Mouse (Mus musculus) ovary, postnatal 14 days (tissue): ENCODE data around the gene Rcbtb2.

Experiments used
- DNase-seq: peaks from one replicate; pipeline ENCODE4 v3.0.0; 2022; ENCODE audit warnings: low spot score

The Rcbtb2 gene

GRCm38 (mm10) chr14:73209262-73209661 lies 86.4 kb downstream of the Rcbtb2 start:
- DNase-seq = no peak

DNA sequence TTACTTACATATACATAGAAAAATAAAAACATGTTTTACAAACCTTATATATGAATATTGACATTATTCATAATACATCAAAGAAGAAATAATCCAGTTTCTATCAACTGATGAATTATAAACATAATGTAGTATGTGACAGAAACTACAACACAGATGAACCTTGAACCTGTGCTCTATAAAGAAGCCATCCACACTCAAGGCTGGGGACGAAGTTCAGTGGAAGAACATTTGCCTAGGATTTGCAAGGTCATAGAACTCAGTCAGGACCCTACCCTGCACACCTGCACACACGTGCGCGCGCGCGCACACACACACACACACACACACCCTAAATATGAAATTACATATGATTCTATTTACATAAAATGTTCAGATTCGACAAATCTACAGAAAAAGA lies 87.4 kb downstream of the Rcbtb2 start:
- DNase-seq = no peak

- DNase-seq = no peak
Observed at GRCm38 (mm10) chr14:73211477-73211876, 88.6 kb downstream of the Rcbtb2 start.

- no peak for DNase-seq
Observed at GRCm38 (mm10) chr14:73217062-73217461, 94.2 kb downstream of the Rcbtb2 start.

- DNase-seq = no peak
Observed at GRCm38 (mm10) chr14:73222316-73222970, 99.6 kb downstream of the Rcbtb2 start.

- no peak for DNase-seq
Observed at GRCm38 (mm10) chr14:73226346-73226745, 103.5 kb downstream of the Rcbtb2 start.

DNA sequence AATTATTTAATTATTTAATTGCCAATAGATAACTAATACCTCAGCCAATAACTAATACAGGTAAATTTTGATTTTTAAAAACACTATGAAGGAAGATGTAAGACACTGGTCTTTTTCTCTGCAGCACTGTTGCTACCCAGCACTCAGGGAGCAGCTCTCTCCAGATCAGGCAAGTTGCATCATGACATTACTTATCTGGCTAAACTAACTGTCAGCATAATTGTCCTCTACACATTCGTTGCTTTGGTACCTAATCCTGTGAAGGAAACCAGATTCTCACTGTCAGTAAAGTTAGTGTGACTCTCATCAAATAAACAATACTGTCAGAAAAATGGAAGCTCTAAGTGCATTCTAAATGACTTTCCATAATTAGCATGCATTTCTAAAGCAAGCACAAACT lies 104.0 kb downstream of the Rcbtb2 start:
- DNase-seq = no peak

- no peak for DNase-seq
Observed at GRCm38 (mm10) chr14:73231286-73231982, 108.6 kb downstream of the Rcbtb2 start.

GRCm38 (mm10) chr14:73234468-73235031 lies 111.7 kb downstream of the Rcbtb2 start:
- no peak for DNase-seq

DNA sequence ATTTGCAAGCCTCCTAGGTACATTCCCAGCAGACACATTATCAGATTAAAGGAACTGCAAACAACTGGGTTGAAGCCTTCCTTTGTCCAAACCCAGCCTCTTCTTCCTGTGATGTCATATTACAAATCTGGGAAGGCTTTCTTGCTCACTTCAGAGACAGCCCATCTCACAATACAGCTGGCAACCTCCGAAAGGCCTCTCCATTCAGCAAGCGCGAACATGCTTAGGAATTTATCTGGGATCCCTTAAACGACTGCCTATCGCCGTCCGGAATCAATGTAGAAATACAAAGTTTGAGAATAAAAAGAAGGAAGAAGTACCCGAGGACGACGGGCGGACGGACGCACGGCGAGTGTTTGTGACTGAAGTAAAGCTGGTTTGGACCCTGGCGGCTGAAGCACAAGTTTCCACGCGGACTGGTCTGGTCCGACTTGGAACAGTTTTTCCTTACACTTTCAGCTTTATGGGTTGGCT lies 115.0 kb downstream of the Rcbtb2 start, which contains the start of gene Lpar6:
TSS of gene Lpar6 (plus strand) at position 48 of the 474 bp plus-strand sequence.
- peak; percentile 46 for DNase-seq

DNA sequence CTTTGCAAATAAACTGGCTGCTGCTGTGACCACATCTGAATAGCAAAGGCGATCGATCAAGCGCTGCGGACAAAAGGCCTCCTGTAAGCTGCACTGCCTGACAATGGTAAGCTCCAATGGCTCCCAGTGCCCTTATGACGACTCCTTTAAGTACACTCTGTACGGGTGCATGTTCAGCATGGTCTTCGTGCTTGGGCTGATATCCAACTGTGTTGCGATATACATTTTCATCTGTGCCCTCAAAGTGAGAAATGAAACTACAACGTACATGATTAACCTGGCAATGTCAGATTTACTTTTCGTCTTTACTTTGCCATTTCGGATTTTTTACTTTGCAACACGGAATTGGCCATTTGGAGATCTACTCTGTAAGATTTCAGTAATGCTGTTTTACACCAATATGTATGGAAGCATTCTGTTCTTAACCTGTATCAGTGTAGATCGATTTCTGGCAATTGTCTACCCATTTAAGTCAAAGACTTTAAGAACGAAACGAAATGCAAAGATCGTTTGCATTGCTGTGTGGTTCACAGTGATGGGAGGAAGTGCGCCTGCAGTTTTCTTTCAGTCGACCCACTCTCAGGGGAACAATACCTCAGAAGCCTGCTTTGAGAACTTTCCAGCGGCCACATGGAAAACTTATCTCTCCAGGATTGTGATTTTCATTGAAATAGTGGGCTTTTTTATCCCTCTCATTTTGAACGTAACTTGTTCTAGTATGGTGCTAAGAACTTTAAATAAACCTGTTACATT lies 115.8 kb downstream of the Rcbtb2 start:
- DNase-seq = no peak

DNA sequence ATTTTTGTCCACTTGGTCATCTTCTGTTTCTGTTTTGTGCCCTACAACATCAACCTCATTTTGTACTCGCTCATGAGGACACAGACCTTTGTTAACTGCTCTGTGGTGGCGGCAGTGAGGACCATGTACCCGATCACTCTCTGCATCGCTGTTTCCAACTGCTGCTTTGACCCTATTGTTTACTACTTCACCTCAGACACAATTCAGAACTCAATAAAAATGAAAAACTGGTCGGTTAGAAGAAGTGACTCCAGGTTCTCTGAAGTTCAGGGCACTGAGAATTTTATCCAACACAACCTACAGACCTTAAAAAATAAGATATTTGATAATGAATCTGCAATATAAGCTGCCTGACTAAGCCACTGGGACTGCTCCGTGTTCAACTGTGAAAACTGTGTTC lies 116.5 kb downstream of the Rcbtb2 start:
- no peak for DNase-seq

DNA sequence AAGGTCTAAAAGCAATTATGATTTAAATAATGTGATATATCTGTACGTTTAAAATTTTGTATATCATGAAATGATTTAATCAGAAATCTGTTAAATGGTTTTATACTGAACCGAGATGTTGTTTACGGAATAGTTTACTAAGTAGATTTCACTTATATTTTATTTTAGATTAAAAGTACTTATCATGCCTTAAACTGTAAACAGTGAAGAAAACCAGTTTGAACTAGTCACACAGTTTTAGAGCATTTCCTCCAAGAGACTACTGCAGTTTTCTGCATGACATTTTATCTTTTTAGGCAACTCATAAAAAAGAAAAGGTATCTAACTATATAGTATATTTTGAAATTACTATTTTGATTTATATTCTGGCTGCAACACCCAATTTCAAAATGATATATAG lies 117.0 kb downstream of the Rcbtb2 start:
- DNase-seq = no peak

DNA sequence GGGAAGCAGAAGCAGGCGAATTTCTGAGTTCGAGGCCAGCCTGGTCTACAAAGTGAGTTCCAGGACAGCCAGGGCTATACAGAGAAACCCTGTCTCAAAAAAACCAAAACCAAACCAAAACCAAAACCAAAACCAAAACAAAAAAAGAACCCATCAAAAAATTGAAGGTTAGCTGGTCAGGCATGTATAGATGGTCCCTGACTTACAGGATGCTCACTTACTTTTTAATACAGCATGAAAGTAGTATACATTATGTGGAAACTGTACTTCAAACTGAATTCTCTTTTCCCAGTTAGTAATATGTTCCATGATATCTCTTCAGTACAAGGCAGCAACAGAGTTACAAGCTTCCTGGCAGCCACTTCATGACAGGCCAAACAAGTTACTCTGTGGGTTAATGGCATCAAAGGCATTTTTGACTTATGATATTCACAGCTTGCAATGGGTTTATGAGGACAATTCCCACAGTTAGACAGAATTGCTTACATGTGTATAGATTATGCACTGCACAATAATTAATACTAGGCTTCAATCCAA lies 121.3 kb downstream of the Rcbtb2 start:
- DNase-seq = no peak

DNA sequence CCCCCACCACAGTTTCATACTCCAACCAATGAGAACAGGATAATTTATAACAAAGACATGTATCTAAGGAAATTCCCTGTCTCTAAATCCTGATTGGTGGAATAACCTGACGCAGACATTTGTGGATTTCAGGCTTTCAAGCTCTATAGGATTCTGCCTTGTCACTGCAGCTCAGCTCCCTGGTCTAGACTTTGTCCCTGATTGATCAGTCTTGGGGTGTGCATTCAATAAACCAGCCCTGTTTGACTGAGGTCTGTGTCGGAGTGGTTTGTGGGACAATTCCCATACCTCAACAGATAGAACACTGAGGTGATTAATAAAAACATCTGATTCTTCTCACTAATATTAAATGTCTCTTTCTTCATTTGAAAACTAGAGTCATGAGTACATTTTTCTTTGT lies 127.2 kb downstream of the Rcbtb2 start:
- DNase-seq = no peak

DNA sequence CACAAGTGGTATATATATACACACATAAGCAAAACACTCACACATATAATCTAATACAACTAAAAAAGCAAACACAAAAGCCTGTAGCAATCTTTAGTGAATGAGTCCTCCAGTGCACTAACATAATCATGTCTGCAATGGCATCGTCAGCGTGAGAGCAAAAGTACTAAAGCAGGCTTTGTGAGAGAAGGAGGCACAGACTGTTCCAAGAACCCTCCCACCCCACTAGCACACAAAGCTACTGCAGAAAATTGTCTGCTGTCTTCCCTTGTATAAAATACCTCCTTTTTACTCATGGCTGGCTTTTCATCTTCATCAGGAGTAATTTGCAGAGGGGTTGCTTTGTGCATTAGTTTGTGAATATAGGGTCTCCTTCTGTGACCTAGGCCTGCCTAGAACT lies 129.4 kb downstream of the Rcbtb2 start:
- no peak for DNase-seq

DNA sequence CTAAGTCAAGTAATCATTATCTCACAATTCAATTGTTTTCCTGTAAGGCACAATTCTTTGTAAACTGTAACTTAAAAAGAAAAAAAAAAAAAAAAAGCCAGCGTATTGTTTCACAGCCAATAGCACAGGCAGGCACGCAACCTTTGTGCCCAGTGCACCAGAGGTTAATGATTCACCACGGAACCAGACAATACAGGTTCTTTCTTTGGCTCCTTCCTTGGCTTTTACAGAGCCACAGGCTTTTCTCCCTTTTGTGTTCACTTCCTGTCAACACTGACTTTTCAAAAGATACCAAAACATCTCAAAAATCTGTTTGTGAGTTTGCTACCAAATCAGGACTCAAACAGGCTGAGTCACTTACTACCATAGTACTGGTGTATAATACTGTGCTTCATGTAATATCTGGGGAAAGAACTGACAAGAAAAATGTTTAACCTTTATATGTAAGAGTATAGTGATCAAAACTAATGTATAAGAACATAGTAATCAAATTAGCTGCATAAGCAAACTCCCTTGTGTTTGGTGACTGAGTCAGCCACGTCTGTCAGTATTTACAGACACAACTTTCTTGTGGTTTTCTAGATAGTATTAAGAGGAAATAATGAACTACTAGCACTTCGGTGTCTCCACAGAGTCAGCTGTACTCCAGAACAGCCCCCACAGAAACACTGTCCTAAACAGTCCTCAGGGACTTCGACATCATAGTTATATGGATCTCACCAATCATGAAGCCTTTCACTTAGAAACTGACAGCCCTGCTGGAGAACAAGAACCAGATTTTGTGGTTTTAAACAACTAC lies 130.8 kb downstream of the Rcbtb2 start:
- no peak for DNase-seq

DNA sequence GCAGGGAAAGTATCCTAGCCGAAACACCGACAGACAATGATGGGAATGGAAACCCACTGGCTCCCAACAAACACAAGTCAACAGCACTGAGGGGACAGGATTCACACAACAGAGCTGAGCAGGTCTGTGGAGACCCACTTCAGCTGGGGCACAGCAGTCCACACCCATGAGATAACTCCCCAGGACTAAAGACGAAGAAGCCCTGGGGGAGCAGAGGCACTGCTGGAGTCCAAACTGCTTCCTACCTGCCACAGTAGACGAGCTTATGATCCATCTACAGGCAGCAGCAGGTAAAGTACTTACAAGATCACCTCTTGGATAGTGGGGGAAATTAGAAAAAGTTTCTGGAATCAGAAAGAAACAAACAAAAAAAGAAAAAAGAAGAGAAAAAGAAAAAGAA lies 131.6 kb downstream of the Rcbtb2 start:
- no peak for DNase-seq

- DNase-seq = no peak
Observed at GRCm38 (mm10) chr14:73255426-73255970, 132.7 kb downstream of the Rcbtb2 start.

DNA sequence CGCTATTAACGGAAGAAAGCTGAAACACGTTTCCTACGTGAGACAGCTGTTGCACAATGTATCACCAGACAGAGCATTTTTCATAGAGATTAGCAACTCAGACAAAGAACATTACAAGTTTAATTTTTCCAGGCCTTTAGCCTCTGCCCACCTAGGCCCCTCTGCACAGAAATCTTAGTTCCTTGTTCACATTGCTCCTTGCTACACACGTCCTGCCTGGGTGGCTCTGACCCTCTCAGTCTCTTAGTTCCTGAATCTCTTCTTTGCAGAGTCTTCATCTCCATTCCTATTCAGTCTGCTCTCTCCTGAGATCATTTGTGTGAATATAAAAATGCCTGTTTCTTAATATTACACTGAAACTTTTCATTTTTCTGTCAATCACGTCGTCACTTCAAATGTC lies 134.5 kb downstream of the Rcbtb2 start:
- no peak for DNase-seq
